Comparison of ENCODE assay signal across 8 mouse cellular contexts in genomic region chr5:64703091-64703872, GRCm38 (mm10).
DNase-seq lines count a peak whose midpoint lies in the region; ATAC-seq and TF ChIP-seq lines count a peak whose summit lies in the region.

No protein-coding gene starts in this region.

- no peaks in the 10 kb centered on the region for H3K27me3 ChIP-seq in heart, embryonic 11.5 days (ENCODE audit: control insufficient read depth, insufficient read depth, low read length)
- H3K27me3 ChIP-seq in embryonic facial prominence, embryonic 15.5 days, result no peaks in the 10 kb centered on the region
- H3K27me3 ChIP-seq in heart, embryonic 15.5 days, result no peaks in the 10 kb centered on the region

- H3K9me3 ChIP-seq in heart, embryonic 11.5 days (replicated peaks; ENCODE audit: control insufficient read depth, low read length), result no peaks in the 10 kb centered on the region
- no peaks in the 10 kb centered on the region for H3K9me3 ChIP-seq in embryonic facial prominence, embryonic 15.5 days (replicated peaks)
- H3K9me3 ChIP-seq in heart, embryonic 15.5 days (replicated peaks), result no peaks in the 10 kb centered on the region

- no peak overlapping the region for H3K4me3 ChIP-seq in heart, embryonic 11.5 days (ENCODE audit: low read depth, low read length)
- H3K4me3 ChIP-seq in embryonic facial prominence, embryonic 15.5 days (replicated peaks), result no peak overlapping the region
- no peak overlapping the region for H3K4me3 ChIP-seq in heart, embryonic 15.5 days
- H3K4me3 ChIP-seq in lung, adult 2 months (replicated peaks; ENCODE audit: extremely low read depth, low read depth, low read length), result no peak overlapping the region

- H3K9ac ChIP-seq in heart, embryonic 11.5 days (ENCODE audit: low read depth, low read length), result no peak overlapping the region
- no peak overlapping the region for H3K9ac ChIP-seq in embryonic facial prominence, embryonic 15.5 days
- no peak overlapping the region for H3K9ac ChIP-seq in heart, embryonic 15.5 days

- no peak for TF ChIP-seq POLR2A in lung, adult 2 months (IDR thresholded peaks at IDR 0.05; ENCODE audit: borderline replicate concordance, extremely low read depth, low read depth, low read length)

- DNase-seq in heart, adult 11 months, result peak; percentile 97
- DNase-seq in kidney, postnatal 14 days, result peak; percentile 55
- peak; percentile 50 for DNase-seq in lung, adult 2 months
- DNase-seq in retina, embryonic 14.5 days (ENCODE audit: low spot score), result peak; percentile 72
- no peak for DNase-seq in spleen, postnatal 36 days (ENCODE audit: low spot score in 2 of 2)

- H3K4me2 ChIP-seq in heart, embryonic 11.5 days, result no peak overlapping the region
- H3K4me2 ChIP-seq in embryonic facial prominence, embryonic 15.5 days (replicated peaks), result no peak overlapping the region
- 0 out of 2 replicates have a peak overlapping the region, but pooled peaks have one; percentile 5 for H3K4me2 ChIP-seq in heart, embryonic 15.5 days

- TF ChIP-seq CTCF in lung, adult 2 months (IDR thresholded peaks at IDR 0.05; ENCODE audit: insufficient read depth, low read length), result no peak

- H3K27ac ChIP-seq in heart, embryonic 11.5 days (ENCODE audit: low read depth, low read length), result no peak overlapping the region
- H3K27ac ChIP-seq in embryonic facial prominence, embryonic 15.5 days (replicated peaks), result peak overlapping the region; percentile 72
- H3K27ac ChIP-seq in heart, embryonic 15.5 days, result peak overlapping the region; percentile 55

- H3K4me1 ChIP-seq in heart, embryonic 11.5 days (ENCODE audit: control insufficient read depth, insufficient read depth, low read length), result peaks cover 9% of the 10 kb centered on the region; the same call in 1 of the 2 replicates
- peaks cover 37% of the 10 kb centered on the region for H3K4me1 ChIP-seq in embryonic facial prominence, embryonic 15.5 days
- H3K4me1 ChIP-seq in heart, embryonic 15.5 days (replicated peaks), result peaks cover 31% of the 10 kb centered on the region
- peaks cover 21% of the 10 kb centered on the region for H3K4me1 ChIP-seq in lung, adult 2 months (ENCODE audit: control insufficient read depth, insufficient read depth, low read length)

- H3K36me3 ChIP-seq in heart, embryonic 11.5 days (ENCODE audit: control insufficient read depth, insufficient read depth, low read length), result no peaks in the 10 kb centered on the region
- H3K36me3 ChIP-seq in embryonic facial prominence, embryonic 15.5 days, result no peaks in the 10 kb centered on the region
- no peaks in the 10 kb centered on the region for H3K36me3 ChIP-seq in heart, embryonic 15.5 days

- WGBS in heart, embryonic 11.5 days (ENCODE audit: insufficient replicate concordance), result 56% methylated on average over 9 of the region's 9 CpGs
- WGBS in embryonic facial prominence, embryonic 15.5 days, result 45% methylated on average over 9 of the region's 9 CpGs
- WGBS in heart, embryonic 15.5 days, result 51% methylated on average over 9 of the region's 9 CpGs
- 26% methylated on average over 9 of the region's 9 CpGs for WGBS in lung, adult 2 months

- no peak for ATAC-seq in heart, embryonic 11.5 days (replicated peaks; ENCODE audit: insufficient number of reproducible peaks, low FRiP score, low TSS enrichment)
- no peak for ATAC-seq in embryonic facial prominence, embryonic 15.5 days (ENCODE audit: insufficient number of reproducible peaks, low FRiP score, low TSS enrichment, low read depth)
- 0 out of 2 replicates have a peak, but pooled peaks have one; percentile 28 for ATAC-seq in heart, embryonic 15.5 days (replicated peaks; ENCODE audit: insufficient number of reproducible peaks, insufficient read depth, low FRiP score, low read depth)

Comparison
In these comparisons a context has a peak if more than half of its experiments do, and no peak if none do; other contexts are left out.
1. DNase-seq: peak in heart, adult 11 months (single experiment), kidney, postnatal 14 days (single experiment), lung, adult 2 months (single experiment) and retina, embryonic 14.5 days (single experiment); none in spleen, postnatal 36 days (0 of 2).